Mouse (Mus musculus): ENCODE results near the gene Ror1. TPM values are rescaled to one million over a fixed set of nuclear protein-coding genes. Genes with fewer than 3 reads are reported as not detected.

Ror1 gene
- polyA plus RNA-seq, 1 experiment from 2014 or later: 5.9 TPM

- Histone ChIP-seq H3K9ac (ENCODE audit: low read length) (no peak overlapping the region), H3K9me3 (ENCODE audit: control insufficient read depth, low read length) (no peaks in the 10 kb centered on the region), H3K4me2 (ENCODE audit: low read depth, low read length, severe bottlenecking) (no peak overlapping the region), H3K27ac (ENCODE audit: low read depth, low read length) (no peak overlapping the region), H3K4me3 (ENCODE audit: low read depth, low read length) (no peak overlapping the region), H3K4me1 (replicated peaks; ENCODE audit: control insufficient read depth, insufficient read depth, low read length) (no peaks in the 10 kb centered on the region), H3K36me3 (ENCODE audit: control insufficient read depth, insufficient read depth, low read length) (no peaks in the 10 kb centered on the region), H3K27me3 (ENCODE audit: control insufficient read depth, insufficient read depth, low read length) (no peaks in the 10 kb centered on the region)
- ATAC-seq (replicated peaks; ENCODE audit: low FRiP score): no peak
- 93% methylated on average over 3 of the region's 3 CpGs for WGBS
- no peak for DNase-seq (ENCODE audit: low spot score)
Measured at GRCm38 (mm10) chr4:100273356-100273755, 177.8 kb downstream of the Ror1 start.

GRCm38 (mm10) chr4:100273807-100274480 is 178.4 kb downstream of the Ror1 start:
- ATAC-seq (replicated peaks; ENCODE audit: low FRiP score): no peak
- no peaks in the 10 kb centered on the region for H3K27me3 ChIP-seq (ENCODE audit: control insufficient read depth, insufficient read depth, low read length)
- no peak for DNase-seq (ENCODE audit: low spot score)
- H3K9me3 ChIP-seq (ENCODE audit: control insufficient read depth, low read length): no peaks in the 10 kb centered on the region
- 91% methylated on average over 4 of the region's 4 CpGs for WGBS
- no peak overlapping the region for H3K27ac ChIP-seq (ENCODE audit: low read depth, low read length)
- H3K4me3 ChIP-seq (ENCODE audit: low read depth, low read length): no peak overlapping the region
- no peak overlapping the region for H3K4me2 ChIP-seq (ENCODE audit: low read depth, low read length, severe bottlenecking)
- H3K36me3 ChIP-seq (ENCODE audit: control insufficient read depth, insufficient read depth, low read length): no peaks in the 10 kb centered on the region
- H3K9ac ChIP-seq (ENCODE audit: low read length): no peak overlapping the region
- H3K4me1 ChIP-seq (replicated peaks; ENCODE audit: control insufficient read depth, insufficient read depth, low read length): no peaks in the 10 kb centered on the region

GRCm38 (mm10) chr4:100276482-100276881 is 180.9 kb downstream of the Ror1 start:
- no peak for ATAC-seq (replicated peaks; ENCODE audit: low FRiP score)
- no peak for DNase-seq (ENCODE audit: low spot score)
- H3K36me3 ChIP-seq (ENCODE audit: control insufficient read depth, insufficient read depth, low read length): no peaks in the 10 kb centered on the region
- H3K4me1 ChIP-seq (replicated peaks; ENCODE audit: control insufficient read depth, insufficient read depth, low read length): no peaks in the 10 kb centered on the region
- no peak overlapping the region for H3K9ac ChIP-seq (ENCODE audit: low read length)
- WGBS: 90% methylated on average over 7 of the region's 7 CpGs
- no peaks in the 10 kb centered on the region for H3K27me3 ChIP-seq (ENCODE audit: control insufficient read depth, insufficient read depth, low read length)
- no peak overlapping the region for H3K27ac ChIP-seq (ENCODE audit: low read depth, low read length)
- H3K4me3 ChIP-seq (ENCODE audit: low read depth, low read length): no peak overlapping the region
- no peak overlapping the region for H3K4me2 ChIP-seq (ENCODE audit: low read depth, low read length, severe bottlenecking)
- no peaks in the 10 kb centered on the region for H3K9me3 ChIP-seq (ENCODE audit: control insufficient read depth, low read length)

GRCm38 (mm10) chr4:100276970-100277369 is 181.4 kb downstream of the Ror1 start:
- WGBS: 88% methylated on average over 1 of the region's 1 CpGs
- no peak for DNase-seq (ENCODE audit: low spot score)

GRCm38 (mm10) chr4:100283171-100283880 is 187.7 kb downstream of the Ror1 start:
- no peak for ATAC-seq (replicated peaks; ENCODE audit: low FRiP score)

More at GRCm38 (mm10) chr4:100276970-100277369, 181.4 kb downstream of the Ror1 start:
- Histone ChIP-seq H3K27me3 (ENCODE audit: control insufficient read depth, insufficient read depth, low read length) (no peaks in the 10 kb centered on the region), H3K9me3 (ENCODE audit: control insufficient read depth, low read length) (no peaks in the 10 kb centered on the region), H3K27ac (ENCODE audit: low read depth, low read length) (no peak overlapping the region), H3K4me1 (replicated peaks; ENCODE audit: control insufficient read depth, insufficient read depth, low read length) (no peaks in the 10 kb centered on the region), H3K4me2 (ENCODE audit: low read depth, low read length, severe bottlenecking) (no peak overlapping the region), H3K36me3 (ENCODE audit: control insufficient read depth, insufficient read depth, low read length) (no peaks in the 10 kb centered on the region), H3K4me3 (ENCODE audit: low read depth, low read length) (no peak overlapping the region), H3K9ac (ENCODE audit: low read length) (no peak overlapping the region)
- ATAC-seq (replicated peaks; ENCODE audit: low FRiP score): no peak

GRCm38 (mm10) chr4:100284528-100284927 is 188.9 kb downstream of the Ror1 start:
- H3K27me3 ChIP-seq (ENCODE audit: control insufficient read depth, insufficient read depth, low read length): no peaks in the 10 kb centered on the region
- no peaks in the 10 kb centered on the region for H3K9me3 ChIP-seq (ENCODE audit: control insufficient read depth, low read length)
- H3K36me3 ChIP-seq (ENCODE audit: control insufficient read depth, insufficient read depth, low read length): no peaks in the 10 kb centered on the region
- no peak overlapping the region for H3K9ac ChIP-seq (ENCODE audit: low read length)
- 88% methylated on average over 6 of the region's 6 CpGs for WGBS
- DNase-seq (ENCODE audit: low spot score): no peak
- no peaks in the 10 kb centered on the region for H3K4me1 ChIP-seq (replicated peaks; ENCODE audit: control insufficient read depth, insufficient read depth, low read length)
- no peak for ATAC-seq (replicated peaks; ENCODE audit: low FRiP score)
- H3K4me2 ChIP-seq (ENCODE audit: low read depth, low read length, severe bottlenecking): no peak overlapping the region
- H3K27ac ChIP-seq (ENCODE audit: low read depth, low read length): no peak overlapping the region
- H3K4me3 ChIP-seq (ENCODE audit: low read depth, low read length): no peak overlapping the region

More at GRCm38 (mm10) chr4:100283171-100283880, 187.7 kb downstream of the Ror1 start:
- no peaks in the 10 kb centered on the region for H3K27me3 ChIP-seq (ENCODE audit: control insufficient read depth, insufficient read depth, low read length)
- H3K4me2 ChIP-seq (ENCODE audit: low read depth, low read length, severe bottlenecking): no peak overlapping the region
- no peaks in the 10 kb centered on the region for H3K4me1 ChIP-seq (replicated peaks; ENCODE audit: control insufficient read depth, insufficient read depth, low read length)
- no peak overlapping the region for H3K4me3 ChIP-seq (ENCODE audit: low read depth, low read length)
- H3K9me3 ChIP-seq (ENCODE audit: control insufficient read depth, low read length): no peaks in the 10 kb centered on the region
- WGBS: 93% methylated on average over 8 of the region's 8 CpGs
- no peaks in the 10 kb centered on the region for H3K36me3 ChIP-seq (ENCODE audit: control insufficient read depth, insufficient read depth, low read length)
- H3K27ac ChIP-seq (ENCODE audit: low read depth, low read length): no peak overlapping the region
- no peak overlapping the region for H3K9ac ChIP-seq (ENCODE audit: low read length)
- no peak for DNase-seq (ENCODE audit: low spot score)

GRCm38 (mm10) chr4:100286111-100286541 is 190.5 kb downstream of the Ror1 start:
- no peak for DNase-seq (ENCODE audit: low spot score)

GRCm38 (mm10) chr4:100286800-100287199 is 191.2 kb downstream of the Ror1 start:
- ATAC-seq (replicated peaks; ENCODE audit: low FRiP score) (no peak), DNase-seq (ENCODE audit: low spot score) (no peak)
- H3K4me1 ChIP-seq (replicated peaks; ENCODE audit: control insufficient read depth, insufficient read depth, low read length): no peaks in the 10 kb centered on the region
- no peak overlapping the region for H3K4me2 ChIP-seq (ENCODE audit: low read depth, low read length, severe bottlenecking)
- H3K27me3 ChIP-seq (ENCODE audit: control insufficient read depth, insufficient read depth, low read length): no peaks in the 10 kb centered on the region
- no peaks in the 10 kb centered on the region for H3K36me3 ChIP-seq (ENCODE audit: control insufficient read depth, insufficient read depth, low read length)
- H3K4me3 ChIP-seq (ENCODE audit: low read depth, low read length): no peak overlapping the region
- H3K9ac ChIP-seq (ENCODE audit: low read length): no peak overlapping the region
- no peaks in the 10 kb centered on the region for H3K9me3 ChIP-seq (ENCODE audit: control insufficient read depth, low read length)
- no peak overlapping the region for H3K27ac ChIP-seq (ENCODE audit: low read depth, low read length)

More at GRCm38 (mm10) chr4:100286111-100286541, 190.5 kb downstream of the Ror1 start:
- 73% methylated on average over 7 of the region's 7 CpGs for WGBS
- H3K4me1 ChIP-seq (replicated peaks; ENCODE audit: control insufficient read depth, insufficient read depth, low read length): no peaks in the 10 kb centered on the region
- no peak overlapping the region for H3K27ac ChIP-seq (ENCODE audit: low read depth, low read length)
- H3K9me3 ChIP-seq (ENCODE audit: control insufficient read depth, low read length): no peaks in the 10 kb centered on the region
- no peaks in the 10 kb centered on the region for H3K27me3 ChIP-seq (ENCODE audit: control insufficient read depth, insufficient read depth, low read length)
- no peak for ATAC-seq (replicated peaks; ENCODE audit: low FRiP score)
- no peak overlapping the region for H3K4me3 ChIP-seq (ENCODE audit: low read depth, low read length)
- no peak overlapping the region for H3K9ac ChIP-seq (ENCODE audit: low read length)
- no peaks in the 10 kb centered on the region for H3K36me3 ChIP-seq (ENCODE audit: control insufficient read depth, insufficient read depth, low read length)
- H3K4me2 ChIP-seq (ENCODE audit: low read depth, low read length, severe bottlenecking): no peak overlapping the region
